Mouse (Mus musculus) CD4-positive helper T cell, adult 2 months (primary cell): ENCODE measurements at regions not wholly inside any gene's neighbourhood (a gene's known extent, or its start where the extent isn't known, plus 50 kb on each side); places are given as distances from the start of the nearest gene placed in this dataset.

Experiments
- DNase-seq: peaks from one replicate; pipeline ENCODE4 v3.0.0-alpha.2; 2012; ENCODE audit warnings: low read depth, missing footprints, low spot score

GRCm38 (mm10) chr13:35381641-35382040, 278.0 kb upstream of the Cdyl start:
- no peak for DNase-seq

- no peak for DNase-seq
Observed at GRCm38 (mm10) chr13:35383000-35383623, 276.5 kb upstream of the Cdyl start.

DNA sequence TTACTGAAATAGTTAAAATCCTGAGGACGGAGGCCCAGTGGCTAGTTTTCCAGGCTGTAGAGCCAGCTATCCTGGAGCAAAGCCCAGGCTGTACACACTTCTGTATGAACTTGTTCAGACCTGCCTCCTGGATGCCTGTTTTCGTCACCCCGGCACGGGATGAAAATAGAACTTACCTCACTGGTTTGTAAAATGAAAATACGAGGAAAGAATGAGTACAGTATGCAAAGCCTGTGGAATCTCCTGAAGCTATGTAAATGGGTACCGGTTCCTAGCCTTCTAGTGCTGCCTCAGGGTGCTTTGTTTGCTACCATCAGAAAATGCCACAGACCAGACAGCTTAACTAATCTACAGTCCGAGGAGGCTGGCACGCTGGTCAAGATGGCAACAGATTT, 276.0 kb upstream of the Cdyl start:
- DNase-seq, result no peak

GRCm38 (mm10) chr13:35388380-35388779, 271.3 kb upstream of the Cdyl start:
- no peak for DNase-seq

DNA sequence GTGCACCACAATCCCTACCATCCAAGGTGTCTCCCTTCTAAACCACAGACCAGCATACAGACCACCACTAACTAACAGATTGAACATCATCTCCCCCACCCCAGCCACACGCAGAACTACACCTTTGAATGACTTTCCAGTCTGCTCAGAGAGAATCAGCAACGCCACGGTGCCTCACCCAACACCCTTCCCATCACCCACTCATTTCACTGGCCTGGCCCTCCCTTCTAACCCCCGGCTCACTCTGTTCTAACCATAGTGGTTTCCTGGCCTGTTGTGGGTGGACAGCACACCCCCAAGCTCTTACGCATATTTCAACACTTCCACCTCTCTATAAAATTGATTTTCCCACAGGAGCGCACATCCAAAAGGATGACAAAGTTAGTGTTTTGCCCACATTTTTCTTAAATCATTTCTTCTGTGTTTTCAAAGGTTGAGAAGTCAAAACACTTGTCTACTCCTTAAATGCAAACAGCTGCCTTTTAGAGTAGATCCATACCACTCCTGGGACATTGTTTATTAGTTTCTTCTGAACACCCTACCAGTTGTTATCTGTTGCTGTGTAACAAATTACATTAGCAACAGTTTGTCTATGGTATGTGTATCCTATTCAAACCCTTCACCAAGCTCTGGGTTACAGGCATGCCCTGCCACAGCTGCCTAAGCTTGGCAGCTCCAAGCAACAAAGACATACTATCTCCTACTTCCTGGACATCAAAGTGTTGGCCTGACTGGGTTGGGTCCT, 269.7 kb upstream of the Cdyl start:
- no peak for DNase-seq

- DNase-seq, result no peak
Observed at GRCm38 (mm10) chr13:35390526-35390880, 269.1 kb upstream of the Cdyl start.

GRCm38 (mm10) chr13:35392167-35392566, 267.5 kb upstream of the Cdyl start:
- DNase-seq, result no peak

GRCm38 (mm10) chr13:35395192-35395591, 264.4 kb upstream of the Cdyl start:
- no peak for DNase-seq

DNA sequence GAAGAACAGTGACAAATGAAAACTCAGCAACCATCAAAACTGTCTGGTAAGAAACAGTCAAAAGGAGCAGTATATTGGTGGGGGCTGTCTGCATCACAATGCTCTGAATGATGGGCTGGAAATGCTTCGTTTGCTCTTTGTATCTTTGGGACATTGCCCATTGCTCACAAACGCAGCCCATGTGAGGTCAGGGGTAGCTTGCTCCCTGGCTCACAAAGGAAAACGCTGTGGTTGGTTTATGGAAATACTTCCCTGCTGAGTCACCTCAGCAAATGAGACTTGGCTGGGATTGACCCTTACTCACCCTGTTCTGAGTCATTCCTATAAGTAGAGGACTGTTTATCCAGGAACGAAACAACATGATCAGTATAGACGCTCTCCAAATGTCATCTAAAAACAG, 264.0 kb upstream of the Cdyl start:
- no peak for DNase-seq

DNA sequence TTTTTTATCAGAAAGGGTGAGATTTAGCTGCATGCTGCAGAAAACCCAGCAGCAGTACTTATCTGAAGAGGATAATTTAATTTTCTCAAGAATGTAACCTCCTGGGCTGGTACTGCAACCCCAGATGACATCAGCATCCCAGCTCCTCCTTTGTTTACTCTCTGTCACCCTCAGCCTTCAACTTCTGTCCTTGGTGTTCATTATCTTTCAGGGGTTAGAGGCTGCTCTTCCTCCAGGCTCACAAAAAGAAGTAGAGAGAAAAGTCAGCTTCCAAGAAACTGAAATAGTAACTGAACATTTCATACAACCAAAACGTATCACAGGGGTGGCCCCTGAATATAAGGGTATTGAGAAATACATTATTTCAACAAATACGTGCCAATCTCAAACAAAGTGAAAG, 262.5 kb upstream of the Cdyl start:
- no peak for DNase-seq

- no peak for DNase-seq
Observed at GRCm38 (mm10) chr13:35398192-35398591, 261.4 kb upstream of the Cdyl start.

DNA sequence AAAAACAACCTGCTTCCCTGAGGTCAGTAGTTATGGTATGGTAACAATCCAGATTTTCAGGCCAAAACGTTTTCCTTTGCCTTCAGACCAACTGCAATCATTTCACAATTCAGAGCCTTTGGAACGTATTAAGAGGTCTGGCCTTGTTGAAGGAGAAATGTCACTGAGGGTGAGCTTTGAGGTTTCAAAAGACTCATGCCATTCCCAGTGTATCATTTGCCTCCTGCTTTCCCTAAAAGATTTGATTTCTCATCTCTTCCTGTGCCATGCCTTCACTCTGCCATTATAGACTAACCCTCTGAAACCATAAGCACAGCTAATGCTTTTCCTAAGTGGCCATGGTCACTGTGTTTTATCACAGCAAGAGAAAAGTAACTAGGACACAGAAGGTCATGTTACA, 256.8 kb upstream of the Cdyl start:
- no peak for DNase-seq

DNA sequence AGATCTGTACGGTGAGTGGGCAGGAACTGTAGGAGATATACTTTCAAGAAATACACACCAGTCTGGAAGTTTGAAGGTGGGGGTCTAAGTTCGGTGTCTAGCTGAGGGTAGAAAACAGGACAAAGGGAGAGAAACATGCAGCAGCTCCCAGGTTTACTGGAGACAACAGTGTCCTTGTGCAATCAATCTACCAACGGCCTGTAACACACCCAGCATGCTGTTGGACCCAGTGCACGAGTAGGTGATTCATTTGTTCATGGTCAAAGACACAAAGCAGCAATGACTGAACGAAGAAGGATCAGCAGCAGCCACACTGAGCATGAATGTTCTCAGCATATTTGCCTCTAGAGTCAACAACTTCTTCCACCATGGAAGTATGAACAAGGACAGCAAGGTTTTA, 255.2 kb upstream of the Cdyl start:
- no peak for DNase-seq

GRCm38 (mm10) chr13:35405384-35405783, 254.2 kb upstream of the Cdyl start:
- DNase-seq, result no peak

- DNase-seq, result no peak
Observed at GRCm38 (mm10) chr13:35417500-35417899, 242.1 kb upstream of the Cdyl start.

DNA sequence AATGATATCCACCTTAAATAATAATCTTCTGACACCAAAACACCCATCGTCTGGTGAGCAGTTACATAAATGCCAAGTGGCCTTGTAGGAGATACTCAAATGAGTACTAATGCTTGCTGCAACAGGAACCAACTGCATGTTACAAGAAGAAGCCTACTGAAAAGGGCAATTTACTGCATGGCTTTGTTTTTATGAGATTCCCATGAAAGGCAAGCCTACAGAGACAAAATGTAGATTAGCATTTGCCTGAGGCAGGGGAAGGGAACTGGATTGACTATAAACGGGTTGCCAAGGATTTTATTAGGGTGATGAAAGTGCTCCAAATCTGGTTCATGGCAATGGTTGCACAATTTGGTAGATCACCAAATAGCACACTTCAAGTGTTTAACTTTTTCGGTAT, 239.6 kb upstream of the Cdyl start:
- DNase-seq, result no peak

- no peak for DNase-seq
Observed at GRCm38 (mm10) chr13:35426061-35426460, 233.6 kb upstream of the Cdyl start.

DNA sequence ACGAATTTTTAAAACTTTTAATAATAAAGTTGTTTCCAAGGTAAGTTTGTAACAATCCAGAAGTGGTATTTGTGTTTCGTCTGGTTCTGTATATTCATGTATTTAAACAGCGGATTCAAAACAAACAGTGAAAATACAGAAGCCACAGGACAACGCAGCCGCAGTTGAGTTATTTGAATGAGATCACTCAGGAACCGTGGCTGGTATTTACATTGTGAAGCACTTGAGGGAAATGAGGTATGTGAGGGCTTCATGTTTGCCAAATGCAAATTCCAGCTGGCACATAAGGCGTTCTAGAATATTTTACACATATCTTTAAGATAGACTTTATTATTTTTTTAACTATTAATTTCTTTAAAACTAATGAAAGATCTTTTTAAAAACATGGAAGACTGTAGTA, 224.5 kb upstream of the Cdyl start:
- DNase-seq, result no peak

GRCm38 (mm10) chr13:35447661-35448060, 212.0 kb upstream of the Cdyl start:
- DNase-seq, result no peak

- DNase-seq, result no peak
Observed at GRCm38 (mm10) chr13:35452420-35452819, 207.2 kb upstream of the Cdyl start.

- no peak for DNase-seq
Observed at GRCm38 (mm10) chr13:35453222-35453914, 206.3 kb upstream of the Cdyl start.

DNA sequence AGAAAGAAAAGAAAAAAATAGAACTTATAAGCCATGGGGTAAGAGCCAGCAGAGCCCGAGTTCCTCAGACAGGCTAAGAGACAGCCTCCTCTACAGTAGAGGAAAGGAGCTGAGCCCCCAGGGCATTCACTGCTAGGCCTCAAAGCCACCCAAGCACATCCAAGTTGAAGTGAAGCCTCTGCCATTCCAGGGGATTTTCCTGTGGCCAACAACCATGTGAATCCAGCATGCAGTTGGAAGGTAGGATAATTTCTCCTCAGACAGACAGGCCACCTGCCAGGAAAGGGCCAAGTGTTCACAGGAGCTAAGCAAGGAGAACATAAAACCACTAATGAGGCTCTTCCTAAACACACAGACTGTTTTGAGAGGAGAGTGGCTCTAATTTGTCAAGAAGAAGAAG, 199.6 kb upstream of the Cdyl start:
- no peak for DNase-seq

DNA sequence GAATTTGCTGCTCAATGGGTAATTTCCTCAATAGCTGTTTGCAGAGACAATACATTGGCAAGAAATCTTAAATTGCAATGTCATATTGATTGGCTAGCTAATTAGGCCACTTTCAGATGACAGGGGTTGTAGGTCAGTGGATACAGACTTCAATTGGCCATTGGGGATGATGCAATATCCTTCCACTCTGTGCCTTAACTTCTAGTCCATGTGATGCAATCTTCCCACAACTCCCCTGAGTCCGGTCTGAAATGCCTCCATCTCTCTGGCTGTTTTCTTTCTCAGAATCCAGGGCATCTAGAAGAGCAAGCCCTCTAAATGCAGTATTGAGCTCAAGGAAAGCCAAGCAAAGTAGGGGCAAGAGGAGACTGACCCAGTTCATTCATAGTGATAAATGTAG, 196.4 kb upstream of the Cdyl start:
- DNase-seq, result no peak
